Mouse (Mus musculus) Patski (cell line): Measurements from ENCODE around the gene Smim14. TPM values are rescaled to one million over a fixed set of nuclear protein-coding genes. Genes with fewer than 3 reads are reported as not detected.

ENCODE experiments used
- ATAC-seq: fragments of 100-300 bp; one replicate; pipeline ENCODE4 v1.8.0; 2021
- CTCF ChIA-PET: fragments of 350-600 bp; sonication (Branson Sonifier 250); formaldehyde crosslinking; loops from one replicate; lab custom pipeline; 2022; ENCODE audit warnings: inconsistent platforms; lab: Charles Lee
- POLR2A ChIA-PET: fragments of 350-600 bp; sonication (Branson Sonifier 250); formaldehyde crosslinking; loops from one replicate; lab custom pipeline; 2022; ENCODE audit warnings: antibody characterized with exemption, inconsistent platforms; lab: Charles Lee
- DNase-seq: peaks from one replicate; pipeline ENCODE4 v3.0.0-alpha.2; 2011; ENCODE audit warnings: low read depth, low spot score
- H3K27me3 ChIP-seq: fragments of 371-371 bp; one replicate; pipeline ENCODE4 v1.5.1; 2021
- CTCF ChIP-seq: fragments of 100-300 bp; IDR thresholded peaks from one replicate; pipeline ENCODE4 v1.5.1; 2021
- in situ Hi-C: fragments of 300-500 bp; cut with MboI; formaldehyde crosslinking; loops from 3 replicates; pipeline ENCODE4 v1.11.1; 2018; ENCODE audit warnings: low pct_unique_long_range_greater_than_20kb, mixed read lengths
- polyA plus RNA-seq: library from polyadenylated mRNA; unstranded; gene quantifications from one replicate; pipeline ENCODE4 v1.2.3, GENCODE M21; 2021

Gene Smim14
- polyA plus RNA-seq = 122 TPM

GRCm38 (mm10) chr5:65536751-65537419 lies at the start of gene Smim14, which contains the start of gene Ube2k:
Gene Smim14, minus strand, starts transcription at chr5:65537184.
Gene Ube2k, plus strand, starts transcription at chr5:65537233.
- ChIA-PET POLR2A (interaction anchor here (0.7 to 1.3 kb wide), 6 partner anchors 9 to 159 kb away, joined by 3 to 5 read pairs (median 4); no protein-coding TSS in a partner anchor), CTCF (interaction anchor here (0.8 to 3.0 kb wide), 10 partner anchors 11 to 399 kb away, joined by 3 to 22 read pairs (median 3); no protein-coding TSS in a partner anchor)
- no peaks in the 10 kb centered on the region for H3K27me3 ChIP-seq
- TF ChIP-seq CTCF = peak; percentile 46
- in situ Hi-C loops = loop anchor here (25.0 kb wide), 1 partner anchor 150 kb away; the partner anchor contains the start of gene Pds5a
- ATAC-seq (peak; percentile 98), DNase-seq (peak; percentile 58)

GRCm38 (mm10) chr5:65586291-65586690 lies 49.3 kb upstream of the Smim14 start:
- H3K27me3 ChIP-seq = no peaks in the 10 kb centered on the region
- DNase-seq (no peak), ATAC-seq (no peak)
- ChIA-PET POLR2A (interaction anchor here (0.6 kb wide), 1 partner anchor 15 kb away, joined by 3 read pairs; no protein-coding TSS in a partner anchor), CTCF (interaction anchor here (0.9 to 3.6 kb wide), 4 partner anchors 9 to 50 kb away, joined by 3 to 15 read pairs (median 4); no protein-coding TSS in a partner anchor)
- no peak for TF ChIP-seq CTCF
- in situ Hi-C loops = no loop called here

- no peak for TF ChIP-seq CTCF
- no peak for ATAC-seq
- in situ Hi-C loops = no loop called here
- no peaks in the 10 kb centered on the region for H3K27me3 ChIP-seq
- POLR2A ChIA-PET = interaction anchor here (0.7 kb wide), 1 partner anchor 12 kb away, joined by 3 read pairs; no protein-coding TSS in a partner anchor
- CTCF ChIA-PET = interaction anchor here (0.9 to 1.0 kb wide), 2 partner anchors 34 to 40 kb away, joined by 3 read pairs; no protein-coding TSS in a partner anchor
- DNase-seq = no peak
These were observed 41.6 kb upstream of the Smim14 start for GRCm38 (mm10) chr5:65578545-65578944.

DNA sequence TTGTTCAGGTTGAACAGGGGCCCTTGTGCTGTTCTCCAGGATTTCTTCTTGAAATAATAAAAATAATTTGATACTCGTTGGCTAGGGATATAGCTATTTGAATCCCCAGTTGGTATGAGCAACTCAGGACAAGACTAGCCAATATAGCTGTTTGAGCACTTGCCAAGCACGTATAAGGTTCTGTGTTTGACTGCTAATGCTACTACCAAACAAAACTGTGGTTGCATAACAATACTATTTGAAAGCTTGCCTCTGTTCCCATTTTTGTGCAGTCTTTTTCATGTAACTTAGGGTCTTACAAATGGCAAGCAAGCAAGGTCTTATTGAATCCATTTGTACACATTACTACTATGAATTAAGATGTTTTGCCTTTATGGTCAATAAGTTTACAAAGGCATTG lies 38.9 kb upstream of the Smim14 start:
- TF ChIP-seq CTCF = no peak
- ChIA-PET POLR2A (no interaction called here), CTCF (interaction anchor here (1.6 to 1.8 kb wide), 2 partner anchors 16 to 30 kb away, joined by 3 to 4 read pairs; no protein-coding TSS in a partner anchor)
- no peak for DNase-seq
- no peak for ATAC-seq
- in situ Hi-C loops = no loop called here
- H3K27me3 ChIP-seq = no peaks in the 10 kb centered on the region

DNA sequence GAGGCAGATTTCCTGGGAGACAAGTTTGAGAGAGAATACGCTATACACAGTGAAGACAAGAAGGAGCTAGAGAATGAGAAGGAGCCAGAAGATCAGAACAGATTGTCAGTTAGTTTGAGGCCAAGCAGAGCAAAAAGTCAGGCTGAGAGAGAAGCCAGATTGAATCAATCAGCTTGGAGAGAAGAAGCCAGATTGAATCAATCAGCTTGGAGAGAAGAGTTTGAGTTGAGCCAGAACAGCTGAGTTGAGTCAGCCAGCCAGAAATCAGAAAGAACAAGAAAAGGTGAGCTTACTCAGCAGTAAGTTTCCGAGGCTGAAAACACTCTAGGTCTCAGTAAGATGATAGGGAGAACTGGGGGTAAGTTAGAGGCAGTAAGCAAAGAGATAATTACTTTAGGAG lies 37.9 kb upstream of the Smim14 start:
- POLR2A ChIA-PET = no interaction called here
- ATAC-seq (no peak), DNase-seq (no peak)
- no peak for TF ChIP-seq CTCF
- H3K27me3 ChIP-seq = no peaks in the 10 kb centered on the region
- CTCF ChIA-PET = interaction anchor here (1.3 to 1.6 kb wide), 2 partner anchors 15 to 31 kb away, joined by 3 to 5 read pairs; no protein-coding TSS in a partner anchor
- in situ Hi-C loops = no loop called here

GRCm38 (mm10) chr5:65565486-65565885 lies 28.5 kb upstream of the Smim14 start:
- no peak for DNase-seq
- no peak for ATAC-seq
- in situ Hi-C loops = no loop called here
- H3K27me3 ChIP-seq = no peaks in the 10 kb centered on the region
- CTCF ChIA-PET = interaction anchor here (1.3 kb wide), 1 partner anchor 26 kb away, joined by 3 read pairs; no protein-coding TSS in a partner anchor
- TF ChIP-seq CTCF = no peak
- POLR2A ChIA-PET = no interaction called here

GRCm38 (mm10) chr5:65561125-65561893 lies 24.3 kb upstream of the Smim14 start:
- TF ChIP-seq CTCF = no peak
- in situ Hi-C loops = no loop called here
- ATAC-seq = no peak
- ChIA-PET CTCF (interaction anchor here (1.0 to 1.6 kb wide), 4 partner anchors 10 to 25 kb away, joined by 3 to 4 read pairs (median 4); no protein-coding TSS in a partner anchor), POLR2A (no interaction called here)
- no peak for DNase-seq
- no peaks in the 10 kb centered on the region for H3K27me3 ChIP-seq

DNA sequence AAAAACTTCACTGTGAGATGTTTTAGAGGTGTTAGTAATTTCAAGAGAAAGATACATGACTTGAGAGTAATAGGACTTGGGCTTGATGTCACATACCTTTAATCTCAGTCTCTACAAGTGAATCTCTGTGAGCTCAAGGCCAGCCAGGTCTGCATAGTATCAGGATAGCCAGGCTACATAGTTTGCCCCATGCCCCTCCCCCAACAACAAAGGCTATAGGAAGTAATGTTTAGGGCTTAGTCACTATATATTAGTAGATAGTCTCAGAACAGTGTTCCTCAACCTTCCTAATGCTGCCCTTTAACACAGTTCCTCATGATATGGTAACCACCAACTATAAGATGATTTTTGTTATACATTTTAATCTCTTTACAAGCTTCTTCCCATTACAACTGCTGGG lies 20.1 kb upstream of the Smim14 start:
- H3K27me3 ChIP-seq = no peaks in the 10 kb centered on the region
- TF ChIP-seq CTCF = no peak
- CTCF ChIA-PET = interaction anchor here (1.3 kb wide), 1 partner anchor 10 kb away, joined by 6 read pairs; no protein-coding TSS in a partner anchor
- no peak for DNase-seq
- ATAC-seq = no peak
- POLR2A ChIA-PET = no interaction called here
- in situ Hi-C loops = no loop called here

DNA sequence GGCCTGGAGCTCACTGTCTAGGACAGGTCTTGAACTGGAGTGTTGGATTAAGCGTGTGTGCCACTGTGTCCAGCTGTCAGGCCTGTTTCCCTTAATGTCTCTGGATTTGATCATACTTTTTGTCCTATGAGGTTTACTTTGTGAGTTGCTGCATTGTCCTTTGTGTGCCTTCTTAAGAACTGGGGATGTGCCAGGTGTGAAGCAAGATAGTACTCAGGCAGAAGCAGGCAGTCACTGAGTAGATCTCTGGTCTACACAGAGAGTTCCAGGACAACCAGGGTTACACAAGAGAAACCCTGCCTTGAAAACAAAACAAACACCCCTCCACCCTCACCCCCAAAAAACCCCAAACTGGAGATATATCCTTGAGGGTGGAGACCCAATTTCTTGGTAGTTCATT lies 12.7 kb upstream of the Smim14 start:
- in situ Hi-C loops = loop anchor here (25.0 kb wide), 1 partner anchor 138 kb away; the partner anchor contains the start of gene Pds5a
- ChIA-PET POLR2A (no interaction called here), CTCF (interaction anchor here (1.7 kb wide), 1 partner anchor 10 kb away, joined by 5 read pairs; no protein-coding TSS in a partner anchor)
- H3K27me3 ChIP-seq = no peaks in the 10 kb centered on the region
- ATAC-seq (no peak), DNase-seq (no peak)
- TF ChIP-seq CTCF = no peak

DNA sequence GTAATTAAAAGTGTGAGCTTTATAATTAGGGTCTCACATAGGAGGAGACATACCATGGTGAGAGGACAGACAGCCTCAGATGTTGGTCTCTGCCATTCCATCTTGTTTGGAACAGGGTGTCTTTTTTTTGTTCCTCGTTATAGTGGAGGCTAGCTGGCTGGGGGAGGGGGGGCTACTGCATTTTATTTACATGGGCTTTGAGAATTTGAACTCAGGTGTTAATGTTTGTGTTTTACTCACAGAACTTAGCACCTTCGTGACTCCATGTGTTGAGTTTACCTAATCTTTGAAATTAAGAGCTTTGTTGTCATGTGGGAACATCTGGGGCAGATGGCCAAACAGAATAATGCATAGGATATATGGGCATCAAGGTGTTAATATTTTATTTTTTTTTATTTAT lies 7.6 kb upstream of the Smim14 start:
- ChIA-PET POLR2A (interaction anchor here (0.7 kb wide), 1 partner anchor 100 kb away, joined by 5 read pairs; no protein-coding TSS in a partner anchor), CTCF (interaction anchor here (1.4 to 1.5 kb wide), 2 partner anchors 14 to 34 kb away, joined by 3 to 4 read pairs; no protein-coding TSS in a partner anchor)
- no peak for ATAC-seq
- in situ Hi-C loops = loop anchor here (25.0 kb wide), 1 partner anchor 143 kb away; the partner anchor contains the start of gene Pds5a
- H3K27me3 ChIP-seq = no peaks in the 10 kb centered on the region
- TF ChIP-seq CTCF = no peak
- no peak for DNase-seq
